In genomic region chr12:72476773-72477450, GRCm38 (mm10) we compare ENCODE assay signal across 19 mouse cellular contexts. TPM values are rescaled to one million over a fixed set of nuclear protein-coding genes. Genes with fewer than 3 reads are reported as not detected.
DNase-seq lines count a peak whose midpoint lies in the region; ATAC-seq and TF ChIP-seq lines count a peak whose summit lies in the region.
"Had no signal": no experiment of that assay in that cellular context is flagged by ENCODE, and none has a peak within 500 bp of the region (broad histone marks: within the 10 kb centered on the region; RNA-seq: fewer than 3 reads in every experiment).

No protein-coding gene starts in this region.

- 0 out of 2 replicates have a peak, but pooled peaks cover 5% of the 10 kb centered on the region for H3K4me1 ChIP-seq in heart, postnatal 0 days (ENCODE audit: control insufficient read depth, insufficient read depth)
- H3K4me1 ChIP-seq in heart, embryonic 11.5 days (ENCODE audit: control insufficient read depth, insufficient read depth, low read length) = no peaks in the 10 kb centered on the region
- H3K4me1 ChIP-seq in liver, embryonic 16.5 days (ENCODE audit: control insufficient read depth, low read depth, low read length) = no peaks in the 10 kb centered on the region
- H3K4me1 ChIP-seq in liver, embryonic 12.5 days = peaks cover 3% of the 10 kb centered on the region; the same call in 1 of the 2 replicates
- H3K4me1 ChIP-seq: embryonic facial prominence, embryonic 15.5 days; forebrain, embryonic 15.5 days; hindbrain, embryonic 10.5 days; midbrain, embryonic 12.5 days had no signal

- no peaks in the 10 kb centered on the region for H3K36me3 ChIP-seq in heart, postnatal 0 days (replicated peaks; ENCODE audit: control insufficient read depth, insufficient read depth, low read length)
- no peaks in the 10 kb centered on the region for H3K36me3 ChIP-seq in heart, embryonic 11.5 days (ENCODE audit: control insufficient read depth, insufficient read depth, low read length)
- no peaks in the 10 kb centered on the region for H3K36me3 ChIP-seq in liver, embryonic 16.5 days (ENCODE audit: control insufficient read depth, insufficient read depth)
- no peaks in the 10 kb centered on the region for H3K36me3 ChIP-seq in liver, embryonic 12.5 days
- H3K36me3 ChIP-seq: embryonic facial prominence, embryonic 15.5 days; forebrain, embryonic 15.5 days; hindbrain, embryonic 10.5 days; midbrain, embryonic 12.5 days had no signal

- WGBS in heart, postnatal 0 days = 36% methylated on average over 2 of the region's 2 CpGs
- WGBS in heart, embryonic 11.5 days (ENCODE audit: insufficient replicate concordance) = 76% methylated on average over 2 of the region's 2 CpGs
- WGBS in liver, embryonic 16.5 days (ENCODE audit: insufficient replicate concordance) = 47% methylated on average over 2 of the region's 2 CpGs
- WGBS in liver, embryonic 12.5 days (ENCODE audit: insufficient replicate concordance) = 75% methylated on average over 2 of the region's 2 CpGs

- peak; percentile 20 for DNase-seq in heart, postnatal 0 days (ENCODE audit: low spot score)
- peak; percentile 87 for DNase-seq in adrenal gland, adult 2 months
- DNase-seq in fat pad, adult 2 months (ENCODE audit: extremely low read depth, low read depth, low spot score) = peak; percentile 93
- DNase-seq in right cerebral cortex, adult 2 months (ENCODE audit: low spot score in 2 of 2) = no peak
- DNase-seq: gastrocnemius, adult 2 months; layer of hippocampus, adult 9-11 months; lung, postnatal 4 days; thymus, postnatal 36 days had no signal

- ATAC-seq in heart, postnatal 0 days (ENCODE audit: insufficient read depth, low read depth) = peak; percentile 55
- ATAC-seq in heart, embryonic 11.5 days (replicated peaks; ENCODE audit: insufficient number of reproducible peaks, low FRiP score, low TSS enrichment) = no peak
- ATAC-seq in liver, embryonic 16.5 days (ENCODE audit: low read depth) = no peak; the same call in 1 of the 2 replicates
- no peak for ATAC-seq in liver, embryonic 12.5 days
- ATAC-seq: activated CD4-positive, CD25-positive, alpha-beta regulatory T cell, adult 4 months; forebrain, embryonic 15.5 days; intestine, embryonic 16.5 days had no signal

- no peak for TF ChIP-seq EP300 in heart, postnatal 0 days (IDR thresholded peaks at IDR 0.05; ENCODE audit: low read depth)

- H3K4me3 ChIP-seq in heart, postnatal 0 days (ENCODE audit: low read depth, low read length) = no peak overlapping the region
- H3K4me3 ChIP-seq in heart, embryonic 11.5 days (ENCODE audit: low read depth, low read length) = no peak overlapping the region
- H3K4me3 ChIP-seq in liver, embryonic 16.5 days (ENCODE audit: low read depth, low read length) = no peak overlapping the region
- no peak overlapping the region for H3K4me3 ChIP-seq in liver, embryonic 12.5 days
- H3K4me3 ChIP-seq: embryonic facial prominence, embryonic 15.5 days; forebrain, embryonic 15.5 days; gastrocnemius, adult 2 months; hindbrain, embryonic 10.5 days; midbrain, embryonic 12.5 days; myocyte had no signal

- no peak overlapping the region for H3K9ac ChIP-seq in heart, postnatal 0 days (replicated peaks; ENCODE audit: low read depth, low read length)
- no peak overlapping the region for H3K9ac ChIP-seq in heart, embryonic 11.5 days (ENCODE audit: low read depth, low read length)
- no peak overlapping the region for H3K9ac ChIP-seq in liver, embryonic 16.5 days (ENCODE audit: low read depth, low read length)
- H3K9ac ChIP-seq in liver, embryonic 12.5 days = no peak overlapping the region
- H3K9ac ChIP-seq: embryonic facial prominence, embryonic 15.5 days; forebrain, embryonic 15.5 days; liver, embryonic 14.5 days; midbrain, embryonic 12.5 days had no signal

- H3K27ac ChIP-seq in heart, postnatal 0 days (ENCODE audit: low read depth) = peak overlapping the region; percentile 5; the same call in 1 of the 2 replicates
- no peak overlapping the region for H3K27ac ChIP-seq in heart, embryonic 11.5 days (ENCODE audit: low read depth, low read length)
- peak overlapping the region; percentile 24; the same call in 1 of the 2 replicates for H3K27ac ChIP-seq in liver, embryonic 16.5 days (ENCODE audit: low read length)
- H3K27ac ChIP-seq in liver, embryonic 12.5 days = no peak overlapping the region
- H3K27ac ChIP-seq: embryonic facial prominence, embryonic 15.5 days; forebrain, embryonic 15.5 days; gastrocnemius, adult 2 months; hindbrain, embryonic 10.5 days; liver, embryonic 14.5 days; midbrain, embryonic 12.5 days had no signal

- H3K4me2 ChIP-seq in heart, postnatal 0 days (ENCODE audit: low read depth, low read length) = no peak overlapping the region
- no peak overlapping the region for H3K4me2 ChIP-seq in heart, embryonic 11.5 days
- no peak overlapping the region for H3K4me2 ChIP-seq in liver, embryonic 16.5 days (ENCODE audit: low read depth, low read length)
- H3K4me2 ChIP-seq in liver, embryonic 12.5 days = no peak overlapping the region
- H3K4me2 ChIP-seq: embryonic facial prominence, embryonic 15.5 days; forebrain, embryonic 15.5 days; midbrain, embryonic 12.5 days had no signal

- no peaks in the 10 kb centered on the region for H3K9me3 ChIP-seq in heart, postnatal 0 days (replicated peaks; ENCODE audit: control insufficient read depth, low read length)
- no peaks in the 10 kb centered on the region for H3K9me3 ChIP-seq in heart, embryonic 11.5 days (replicated peaks; ENCODE audit: control insufficient read depth, low read length)
- H3K9me3 ChIP-seq in liver, embryonic 16.5 days (replicated peaks; ENCODE audit: control insufficient read depth, low read length) = no peaks in the 10 kb centered on the region
- H3K9me3 ChIP-seq in liver, embryonic 12.5 days (replicated peaks) = no peaks in the 10 kb centered on the region
- H3K9me3 ChIP-seq: embryonic facial prominence, embryonic 15.5 days; forebrain, embryonic 15.5 days; hindbrain, embryonic 10.5 days; midbrain, embryonic 12.5 days had no signal

- H3K27me3 ChIP-seq in heart, postnatal 0 days (ENCODE audit: control insufficient read depth, insufficient read depth, low read length) = no peaks in the 10 kb centered on the region
- no peaks in the 10 kb centered on the region for H3K27me3 ChIP-seq in heart, embryonic 11.5 days (ENCODE audit: control insufficient read depth, insufficient read depth, low read length)
- H3K27me3 ChIP-seq in liver, embryonic 16.5 days (ENCODE audit: control insufficient read depth, insufficient read depth, low read depth, low read length) = no peaks in the 10 kb centered on the region
- no peaks in the 10 kb centered on the region for H3K27me3 ChIP-seq in liver, embryonic 12.5 days (replicated peaks)
- H3K27me3 ChIP-seq: embryonic facial prominence, embryonic 15.5 days; forebrain, embryonic 15.5 days; midbrain, embryonic 12.5 days had no signal

- no peak for TF ChIP-seq CTCF in heart, postnatal 0 days (IDR thresholded peaks at IDR 0.05; ENCODE audit: low read depth)

RNA-seq across cellular contexts. Expression of gene Lrrc9, which starts 35.2 kb away (rescaled TPM):
- 0.46 and 0.76 TPM in 2 replicates for total RNA-seq in heart, postnatal 0 days (2014; rRNA removed; ENCODE audit: low replicate concordance)
- polyA plus RNA-seq in heart, postnatal 0 days (2015; fragmentation: Nextera tagmentation; extraction: Ambion mirVana) = 0.31 and 0.51 TPM in 2 replicates
- polyA plus RNA-seq in heart, embryonic 11.5 days (2014; fragmentation: Nextera tagmentation; extraction: Ambion mirVana) = 1.6 TPM in 2 replicates
- polyA plus RNA-seq in liver, embryonic 16.5 days (2015; fragmentation: Nextera tagmentation; extraction: Ambion mirVana) = 0.04 and 0.06 TPM in 2 replicates
- polyA plus RNA-seq in liver, embryonic 12.5 days (2016; fragmentation: Nextera tagmentation; extraction: Ambion mirVana) = 0.22 and 0.30 TPM in 2 replicates
- total RNA-seq in adrenal gland, adult 2 months (2021) = 1 to 10 TPM; 1.5 to 5.8 TPM
- 0.12 and 0.57 TPM in 2 replicates for polyA plus RNA-seq in adrenal gland, adult 2 months (2012; rRNA removed)
- polyA plus RNA-seq: activated CD4-positive, CD25-positive, alpha-beta regulatory T cell, adult 4 months; myocyte had no signal

RNA-seq across cellular contexts. Expression of gene Pcnx4, which starts 59.3 kb away (rescaled TPM):
- 1.4 and 1.6 TPM in 2 replicates for total RNA-seq in heart, postnatal 0 days (2014; rRNA removed; ENCODE audit: low replicate concordance)
- polyA plus RNA-seq in heart, postnatal 0 days (2015; fragmentation: Nextera tagmentation; extraction: Ambion mirVana) = 3.4 and 3.7 TPM in 2 replicates
- polyA plus RNA-seq in heart, embryonic 11.5 days (2014; fragmentation: Nextera tagmentation; extraction: Ambion mirVana) = 7.9 and 8.1 TPM in 2 replicates
- polyA plus RNA-seq in liver, embryonic 16.5 days (2015; fragmentation: Nextera tagmentation; extraction: Ambion mirVana) = 2.0 and 2.2 TPM in 2 replicates
- polyA plus RNA-seq in liver, embryonic 12.5 days (2016; fragmentation: Nextera tagmentation; extraction: Ambion mirVana) = 4.0 and 4.2 TPM in 2 replicates
- total RNA-seq in adrenal gland, adult 2 months (2021) = 10 to 100 TPM in 1 of 2 experiments, 1 to 10 TPM in 1; 5.6 to 10.6 TPM
- polyA plus RNA-seq in adrenal gland, adult 2 months (2012; rRNA removed) = 1.8 and 2.3 TPM in 2 replicates

Comparison
In these comparisons a context has a peak if more than half of its experiments do, and no peak if none do; other contexts are left out.
1. H3K27ac ChIP-seq: peak in heart, postnatal 0 days (single experiment) and liver, embryonic 16.5 days (single experiment); none in heart, embryonic 11.5 days (single experiment) and liver, embryonic 12.5 days (single experiment).
2. DNase-seq: peak in heart, postnatal 0 days (single experiment), adrenal gland, adult 2 months (single experiment) and fat pad, adult 2 months (single experiment); none in right cerebral cortex, adult 2 months (0 of 2).